Mouse (Mus musculus) liver, embryonic 14.5 days (tissue): ENCODE results near the gene Gltpd2.

Experiments used
- CTCF ChIP-seq: IDR thresholded peaks from 2 replicates; pipeline ENCODE4 v1.5.1; 2016; ENCODE audit warnings: antibody characterized with exemption, low read depth, control low read depth
- EP300 ChIP-seq: IDR thresholded peaks from 2 replicates; pipeline ENCODE4 v1.6.1; 2016; ENCODE audit warnings: antibody characterized with exemption, low read depth

- TF ChIP-seq CTCF (no peak), EP300 (no peak)
Observed at GRCm38 (mm10) chr11:70562995-70563469, 44.0 kb downstream of the Gltpd2 start.
